Mouse (Mus musculus): Measurements from ENCODE around the gene Abhd16a. TPM values are rescaled to one million over a fixed set of nuclear protein-coding genes. Genes with fewer than 3 reads are reported as not detected.
A peak's percentile ranks its signal among the peaks of the same experiment; 100 is the strongest.

Abhd16a gene
- polyA plus RNA-seq, 1 experiment from 2014 or later: 83.3 TPM

DNA sequence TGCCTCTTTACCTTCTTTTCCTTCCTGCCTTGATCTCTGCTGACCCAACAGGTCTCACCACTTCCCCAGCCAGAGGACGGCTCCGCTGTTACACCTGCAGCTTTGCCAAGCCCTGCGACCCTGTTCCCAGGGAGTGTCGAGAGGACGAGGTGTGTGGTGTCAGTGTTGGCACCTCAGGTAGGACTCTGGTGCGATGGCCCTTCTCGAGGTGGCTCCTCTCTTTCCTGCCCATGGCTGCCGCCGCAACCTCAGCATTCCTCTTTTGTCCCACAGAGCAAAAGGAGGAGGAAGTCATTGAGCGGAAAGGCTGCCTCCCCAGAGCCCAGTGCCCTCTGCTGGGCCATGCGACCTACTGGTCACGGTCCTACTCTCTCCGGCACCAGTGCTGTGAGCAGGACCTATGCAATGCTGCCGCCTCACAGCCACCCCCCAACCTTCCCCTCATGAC is 11.3 kb upstream of the Abhd16a start, which contains the start of gene Ly6g6d:
Gene Ly6g6d, minus strand, starts transcription at position 280 of the 448 bp plus-strand sequence.
- peak; percentile 54; the same call in 1 of the 2 replicates for ATAC-seq (ENCODE audit: insufficient number of reproducible peaks, insufficient read depth, low FRiP score, low TSS enrichment)
- peak within 1 kb of the TSS; percentile 14; the same call in 1 of the 2 replicates for H3K4me3 ChIP-seq
- 9% methylated on average over 14 of the region's 14 CpGs for WGBS

DNA sequence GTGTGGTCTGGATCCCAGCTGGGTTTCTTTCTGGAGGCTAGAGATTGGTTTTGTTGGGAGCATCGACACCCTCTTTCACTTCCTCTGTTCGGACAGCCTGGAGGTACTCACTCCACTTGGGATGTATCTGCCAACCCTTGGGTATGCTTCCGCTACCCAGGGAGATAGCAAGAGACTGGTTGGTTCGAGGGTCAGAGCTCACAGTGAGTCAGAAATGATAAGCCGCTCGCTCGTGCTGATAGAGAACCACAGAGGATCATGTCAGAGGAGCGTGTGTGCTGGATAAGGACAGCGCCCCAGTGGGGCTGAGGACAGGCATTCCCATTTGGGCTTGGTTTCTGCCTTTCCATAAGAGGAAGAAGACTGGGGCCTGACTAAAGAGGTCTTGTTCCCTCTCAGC is 9.3 kb upstream of the Abhd16a start:
- WGBS: 69% methylated on average over 9 of the region's 9 CpGs
- Histone ChIP-seq H3K9ac (no peak overlapping the region), H3K27me3 (peaks cover 22% of the 10 kb centered on the region), H3K4me1 (peaks cover 23% of the 10 kb centered on the region), H3K36me3 (no peaks in the 10 kb centered on the region), H3K27ac (no peak overlapping the region), H3K4me2 (replicated peaks) (no peak overlapping the region), H3K9me3 (no peaks in the 10 kb centered on the region), H3K4me3 (no peak overlapping the region)
- no peak for ATAC-seq (ENCODE audit: insufficient number of reproducible peaks, insufficient read depth, low FRiP score, low TSS enrichment)

More for the DNA sequence above, 11.3 kb upstream of the Abhd16a start, which contains the start of gene Ly6g6d:
- Histone ChIP-seq H3K4me2 (replicated peaks) (peak within 1 kb of the TSS; percentile 24), H3K9me3 (no peaks in the 10 kb centered on the region), H3K9ac (no peak within 1 kb of the TSS), H3K27me3 (peaks cover 27% of the 10 kb centered on the region), H3K27ac (no peak within 1 kb of the TSS), H3K4me1 (peaks cover 23% of the 10 kb centered on the region), H3K36me3 (no peaks in the 10 kb centered on the region)

DNA sequence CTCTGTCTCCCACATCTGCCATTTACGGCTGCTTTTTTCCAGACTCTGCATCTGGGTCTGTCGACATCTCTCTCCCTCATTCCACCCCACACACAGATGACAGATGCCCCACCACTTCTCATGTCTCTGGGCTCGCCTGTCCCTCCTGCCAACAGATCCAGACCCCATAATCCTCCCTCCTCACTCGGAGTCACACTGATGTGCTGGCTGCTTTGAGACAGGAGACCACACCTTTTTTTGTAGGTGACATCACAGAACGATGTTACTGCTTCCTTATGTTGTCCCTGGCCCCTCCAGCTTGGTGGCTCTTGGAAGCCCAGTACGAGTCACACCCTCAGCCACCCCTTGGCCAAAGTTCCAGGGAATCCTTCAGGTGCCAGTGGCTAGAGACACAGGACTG is 8.8 kb upstream of the Abhd16a start:
- Histone ChIP-seq H3K27ac (no peak overlapping the region), H3K9ac (no peak overlapping the region), H3K4me1 (peaks cover 23% of the 10 kb centered on the region), H3K4me2 (replicated peaks) (no peak overlapping the region), H3K36me3 (no peaks in the 10 kb centered on the region), H3K9me3 (no peaks in the 10 kb centered on the region), H3K4me3 (no peak overlapping the region), H3K27me3 (peaks cover 22% of the 10 kb centered on the region)
- WGBS: 64% methylated on average over 6 of the region's 6 CpGs
- no peak for ATAC-seq (ENCODE audit: insufficient number of reproducible peaks, insufficient read depth, low FRiP score, low TSS enrichment)

DNA sequence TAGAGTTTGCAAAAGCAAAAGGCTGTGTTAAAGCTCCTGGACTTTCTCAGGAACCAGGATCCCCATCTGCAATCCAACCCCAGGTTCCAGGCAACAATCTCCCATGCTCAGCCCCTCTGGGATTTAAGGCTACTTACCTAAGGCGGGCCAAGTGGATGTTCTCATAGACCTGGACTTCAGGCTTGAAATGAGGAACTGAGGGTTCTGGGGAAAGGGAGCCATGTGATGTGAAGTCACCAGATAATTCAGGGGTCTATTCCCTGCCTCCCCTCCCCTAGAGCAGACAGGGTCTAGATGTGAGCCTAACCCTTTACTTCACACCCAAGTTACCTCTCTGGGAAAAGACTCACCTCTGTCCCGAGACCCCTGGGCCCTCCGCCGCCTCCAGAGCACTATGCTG is 8.4 kb upstream of the Abhd16a start:
- ATAC-seq (ENCODE audit: insufficient number of reproducible peaks, insufficient read depth, low FRiP score, low TSS enrichment): no peak
- H3K27me3 ChIP-seq: peaks cover 22% of the 10 kb centered on the region
- 68% methylated on average over 4 of the region's 4 CpGs for WGBS

DNA sequence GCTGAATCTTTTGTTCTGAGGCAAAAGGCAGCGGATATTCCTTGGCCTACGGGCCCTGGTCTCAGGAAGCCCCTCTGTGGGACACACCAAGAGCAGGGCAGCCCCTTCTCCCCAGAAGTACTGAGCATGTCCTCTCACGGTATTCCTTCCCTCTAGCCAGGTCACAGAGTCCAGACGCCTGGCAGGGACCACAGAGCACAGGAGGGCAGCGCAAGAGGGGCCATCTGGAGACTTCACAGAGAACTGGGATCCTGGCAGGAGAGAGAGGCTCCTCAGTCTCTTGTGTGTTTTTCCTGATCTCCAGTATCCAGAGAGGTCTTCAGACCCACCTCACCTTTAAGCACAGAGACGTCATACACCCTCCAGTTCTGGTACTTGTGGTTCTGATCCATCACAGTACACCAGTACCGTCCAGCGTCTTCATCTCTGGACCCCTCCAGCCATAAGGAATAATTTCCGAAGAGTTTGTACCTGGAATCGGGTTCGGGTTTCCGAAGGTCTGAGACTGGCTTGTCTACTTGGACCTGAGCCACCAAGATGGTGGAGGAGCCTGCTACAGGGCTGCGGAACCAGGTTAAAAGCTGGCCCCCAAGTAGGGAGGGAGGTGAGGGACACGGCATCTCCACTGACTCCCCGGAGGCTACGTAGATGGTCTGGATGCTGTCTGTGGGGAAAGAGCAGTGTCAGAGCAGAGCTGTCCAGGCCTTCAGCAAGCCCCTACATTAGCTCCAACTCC is 6.1 kb upstream of the Abhd16a start:
- H3K4me1 ChIP-seq: peaks cover 4% of the 10 kb centered on the region; the same call in 1 of the 2 replicates
- peaks cover 10% of the 10 kb centered on the region for H3K27me3 ChIP-seq
- no peaks in the 10 kb centered on the region for H3K9me3 ChIP-seq
- WGBS: 82% methylated on average over 16 of the region's 16 CpGs
- no peak for ATAC-seq (ENCODE audit: insufficient number of reproducible peaks, insufficient read depth, low FRiP score, low TSS enrichment)
- H3K4me2 ChIP-seq (replicated peaks): no peak overlapping the region
- H3K27ac ChIP-seq: no peak overlapping the region
- H3K36me3 ChIP-seq: no peaks in the 10 kb centered on the region
- no peak overlapping the region for H3K9ac ChIP-seq
- no peak overlapping the region for H3K4me3 ChIP-seq

More for the DNA sequence above, 8.4 kb upstream of the Abhd16a start:
- Histone ChIP-seq H3K4me1 (peaks cover 23% of the 10 kb centered on the region), H3K4me3 (no peak overlapping the region), H3K36me3 (no peaks in the 10 kb centered on the region), H3K27ac (no peak overlapping the region), H3K9ac (no peak overlapping the region), H3K9me3 (no peaks in the 10 kb centered on the region), H3K4me2 (replicated peaks) (no peak overlapping the region)

DNA sequence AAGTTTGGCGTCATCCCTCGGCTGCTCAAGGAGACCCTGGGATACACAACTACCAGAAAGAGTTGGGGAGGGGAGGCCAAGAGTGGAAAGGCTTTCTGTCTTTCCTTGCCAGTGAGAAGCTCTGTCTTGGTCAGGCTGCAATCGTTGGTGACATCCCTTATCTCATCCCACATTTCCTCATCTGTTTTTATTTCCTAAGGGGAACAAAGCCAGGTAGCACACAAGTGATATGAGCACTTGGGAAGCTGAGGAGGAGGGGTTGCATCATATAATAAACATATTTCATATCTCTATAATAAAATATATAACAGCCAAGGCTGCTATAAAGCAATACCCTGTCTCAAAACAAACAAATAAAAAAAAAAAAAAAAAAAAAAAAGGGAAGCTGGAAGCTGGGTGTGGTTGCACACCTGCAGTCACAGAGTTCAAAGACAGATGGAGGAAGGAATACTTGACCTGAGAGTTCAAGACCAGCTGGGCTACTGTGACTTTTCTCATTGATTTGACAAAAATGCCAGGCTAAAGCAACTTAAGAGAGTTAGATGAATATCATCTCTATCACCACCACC is 5.0 kb upstream of the Abhd16a start:
- Histone ChIP-seq H3K4me3 (no peak overlapping the region), H3K27me3 (peaks cover 6% of the 10 kb centered on the region; the same call in 1 of the 2 replicates), H3K27ac (no peak overlapping the region), H3K36me3 (no peaks in the 10 kb centered on the region), H3K9me3 (no peaks in the 10 kb centered on the region), H3K4me1 (0 out of 2 replicates have a peak, but pooled peaks cover 4% of the 10 kb centered on the region), H3K4me2 (replicated peaks) (no peak overlapping the region), H3K9ac (no peak overlapping the region)
- no peak for ATAC-seq (ENCODE audit: insufficient number of reproducible peaks, insufficient read depth, low FRiP score, low TSS enrichment)
- 85% methylated on average over 3 of the region's 3 CpGs for WGBS

DNA sequence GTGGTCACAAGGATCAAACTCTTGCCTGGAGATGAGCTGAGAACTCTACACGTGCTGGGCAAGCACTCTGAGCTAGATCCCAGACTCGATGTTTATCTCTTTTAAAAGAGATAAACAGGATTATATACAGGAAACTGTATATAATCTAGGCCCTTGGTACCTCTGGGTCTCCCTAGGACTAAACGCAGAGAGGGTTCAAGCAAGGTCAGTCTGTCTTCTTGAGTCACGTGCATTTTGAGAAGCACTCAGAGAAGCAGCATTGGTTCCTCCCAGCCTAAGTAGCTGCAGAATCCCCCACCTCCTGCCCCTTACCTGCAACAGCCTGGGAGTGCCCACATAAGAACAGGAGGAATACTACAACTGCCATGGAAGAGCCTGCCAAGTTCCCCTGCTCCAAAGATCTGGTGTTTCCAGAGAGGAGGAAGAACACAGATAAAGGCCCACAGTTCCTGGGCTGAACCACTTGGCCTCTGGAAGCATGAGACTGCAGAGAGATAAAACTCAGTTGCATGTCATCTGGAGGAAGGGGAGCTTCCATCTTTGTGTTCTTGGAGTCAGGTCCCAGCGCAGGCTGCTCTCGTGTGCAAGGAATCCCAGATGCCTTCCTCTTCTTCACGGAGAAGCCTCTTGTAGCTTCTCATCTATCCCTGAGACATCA is 3.7 kb upstream of the Abhd16a start, which contains the start of gene Ly6g6f:
Gene Ly6g6f, minus strand, starts transcription at position 403 of the 658 bp plus-strand sequence.
- H3K27ac ChIP-seq: no peak within 1 kb of the TSS
- no peak for ATAC-seq (ENCODE audit: insufficient number of reproducible peaks, insufficient read depth, low FRiP score, low TSS enrichment)
- no peaks in the 10 kb centered on the region for H3K27me3 ChIP-seq
- no peak within 1 kb of the TSS for H3K4me2 ChIP-seq (replicated peaks)
- H3K4me1 ChIP-seq: peaks cover 6% of the 10 kb centered on the region
- H3K9me3 ChIP-seq: no peaks in the 10 kb centered on the region
- no peak within 1 kb of the TSS for H3K9ac ChIP-seq
- 83% methylated on average over 7 of the region's 7 CpGs for WGBS
- H3K36me3 ChIP-seq: no peaks in the 10 kb centered on the region
- H3K4me3 ChIP-seq: no peak within 1 kb of the TSS

DNA sequence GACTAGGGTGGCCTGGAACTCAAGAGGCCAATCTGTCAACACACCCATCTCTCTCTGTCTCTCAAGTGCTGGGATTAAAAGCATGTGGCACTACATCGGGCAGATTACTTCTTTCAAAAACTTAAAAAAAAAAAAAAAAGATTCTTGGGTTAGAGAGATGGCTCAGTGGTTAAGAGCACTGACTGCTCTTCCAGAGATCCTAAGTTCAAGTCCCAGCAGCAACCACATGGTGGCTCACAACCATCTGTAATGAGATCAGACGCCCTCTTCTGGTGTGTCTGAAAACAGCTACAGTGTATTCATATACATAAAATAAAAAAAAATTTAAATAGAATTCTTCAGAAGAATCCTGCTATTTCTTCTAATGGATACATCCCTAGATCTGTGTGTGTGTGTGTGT is 912 bp upstream of the Abhd16a start:
- Histone ChIP-seq H3K4me2 (replicated peaks) (no peak overlapping the region), H3K9me3 (no peaks in the 10 kb centered on the region), H3K27me3 (no peaks in the 10 kb centered on the region), H3K4me3 (no peak overlapping the region), H3K4me1 (peaks cover 11% of the 10 kb centered on the region), H3K9ac (no peak overlapping the region), H3K27ac (no peak overlapping the region), H3K36me3 (peaks cover 19% of the 10 kb centered on the region)
- ATAC-seq (ENCODE audit: insufficient number of reproducible peaks, insufficient read depth, low FRiP score, low TSS enrichment): no peak
- 50% methylated on average over 2 of the region's 2 CpGs for WGBS

DNA sequence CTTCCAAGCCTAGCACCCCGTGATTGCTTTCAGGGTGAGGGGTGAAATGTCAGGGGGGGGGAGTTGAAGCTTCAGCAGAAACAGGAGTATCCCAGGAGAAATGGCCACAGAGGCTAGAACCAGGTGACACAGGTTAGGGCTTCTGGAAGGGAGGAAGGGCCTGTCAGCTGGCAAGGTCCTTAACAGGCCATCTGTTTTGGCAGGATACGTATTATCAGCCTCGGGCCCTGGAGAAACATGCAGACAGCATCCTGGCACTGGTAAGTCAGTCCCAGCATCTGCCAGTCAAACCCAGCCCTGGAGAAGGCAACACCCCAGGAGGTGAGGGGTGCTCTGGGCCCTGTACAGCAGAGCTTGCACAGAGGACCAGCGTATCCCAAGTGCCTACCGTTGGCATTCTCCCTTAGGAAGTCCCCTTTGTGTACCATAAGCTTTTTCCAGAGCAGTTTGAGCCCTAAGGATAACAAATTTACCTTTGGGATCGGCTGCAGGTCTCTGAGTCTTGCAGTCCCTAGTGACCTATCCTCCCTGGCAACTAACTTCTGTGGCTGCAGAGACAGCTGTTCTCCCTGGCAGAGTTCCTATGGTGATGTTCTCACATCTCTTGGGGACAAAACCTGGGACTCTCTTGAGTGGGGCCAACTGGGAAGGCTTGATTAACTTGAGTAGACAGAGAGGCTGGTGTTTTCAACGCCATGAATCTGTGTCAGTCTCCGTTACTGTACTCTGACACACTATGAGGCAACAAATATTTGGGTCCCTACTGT is 1.3 kb downstream of the Abhd16a start:
- Histone ChIP-seq H3K4me1 (peaks cover 11% of the 10 kb centered on the region), H3K36me3 (peaks cover 37% of the 10 kb centered on the region), H3K9ac (peak overlapping the region; percentile 70), H3K4me3 (peak overlapping the region; percentile 49), H3K9me3 (no peaks in the 10 kb centered on the region), H3K27ac (no peak overlapping the region), H3K27me3 (no peaks in the 10 kb centered on the region), H3K4me2 (replicated peaks) (peak overlapping the region; percentile 50)
- 67% methylated on average over 8 of the region's 8 CpGs for WGBS
- ATAC-seq (ENCODE audit: insufficient number of reproducible peaks, insufficient read depth, low FRiP score, low TSS enrichment): no peak

DNA sequence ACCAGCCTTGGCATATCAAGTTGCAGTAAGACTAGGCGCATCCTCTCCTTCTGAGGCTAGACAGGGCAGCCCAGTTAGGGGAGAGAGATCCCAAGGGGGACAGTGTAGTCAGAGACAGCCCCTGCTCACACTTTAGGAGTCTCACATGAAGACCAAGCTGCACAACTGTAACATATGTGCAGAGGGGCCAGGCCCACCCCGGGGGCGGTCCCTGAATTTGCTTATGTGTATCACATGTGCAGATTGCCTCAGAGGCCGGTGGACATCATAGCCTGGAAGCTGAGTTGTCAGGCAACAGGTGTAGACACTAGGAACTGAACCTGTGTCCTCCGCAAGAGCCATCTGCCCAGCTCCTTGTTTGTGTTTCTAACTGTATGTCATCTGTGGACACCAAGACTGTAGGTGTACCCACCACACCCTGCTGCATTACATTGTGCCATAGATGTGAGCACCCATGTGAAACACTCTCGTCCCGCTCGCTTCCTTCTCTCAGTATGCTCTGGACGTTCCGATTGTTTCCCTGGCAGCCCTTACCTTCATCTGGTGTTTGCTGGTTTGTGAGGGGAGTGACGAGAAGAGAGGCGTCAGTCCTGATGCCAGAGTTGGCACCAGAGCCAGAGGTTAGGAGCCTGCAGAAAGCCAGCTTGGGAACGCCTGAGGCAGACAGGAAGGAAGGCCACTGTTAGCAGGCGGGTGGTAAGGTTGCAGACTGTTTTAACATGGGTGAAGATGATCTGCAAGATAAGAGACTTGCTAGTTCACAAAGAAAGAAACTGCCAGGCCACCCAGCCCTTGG is 3.5 kb downstream of the Abhd16a start:
- Histone ChIP-seq H3K4me3 (no peak overlapping the region), H3K4me1 (peaks cover 11% of the 10 kb centered on the region), H3K9me3 (no peaks in the 10 kb centered on the region), H3K9ac (no peak overlapping the region), H3K4me2 (replicated peaks) (no peak overlapping the region), H3K27me3 (no peaks in the 10 kb centered on the region), H3K36me3 (peaks cover 57% of the 10 kb centered on the region), H3K27ac (no peak overlapping the region)
- WGBS: 87% methylated on average over 14 of the region's 14 CpGs
- no peak for ATAC-seq (ENCODE audit: insufficient number of reproducible peaks, insufficient read depth, low FRiP score, low TSS enrichment)
